Mouse (Mus musculus) stomach, embryonic 16.5 days (tissue): ENCODE results near the gene Fubp3. TPM values are rescaled to one million over a fixed set of nuclear protein-coding genes. Genes with fewer than 3 reads are reported as not detected.

Experiments
- ATAC-seq: fragments of 200-750 bp; cut with Nextera tagmentation; 2 replicates; pipeline ENCODE4 v1.8.0; 2017; ENCODE audit warnings: moderate number of reproducible peaks, moderate TSS enrichment; ENCODE audit not compliant: insufficient read depth, low FRiP score
- H3K27ac ChIP-seq: fragments of 300-500 bp; sonication (generic); 2 replicates; pipeline ENCODE4 v1.5.1; 2014; ENCODE audit warnings: low read length
- H3K27me3 ChIP-seq: fragments of 300-500 bp; sonication (generic); 2 replicates; pipeline ENCODE4 v1.6.1; 2014; ENCODE audit warnings: low read length, control low read depth, mixed read lengths; ENCODE audit not compliant: control insufficient read depth, insufficient read depth
- H3K36me3 ChIP-seq: fragments of 300-500 bp; sonication (generic); 2 replicates; pipeline ENCODE4 v1.6.1; 2014; ENCODE audit warnings: low read length; ENCODE audit not compliant: control insufficient read depth, insufficient read depth
- H3K4me1 ChIP-seq: fragments of 300-500 bp; sonication (generic); 2 replicates; pipeline ENCODE4 v1.6.1; 2014; ENCODE audit warnings: low read length, control low read depth, mixed read lengths; ENCODE audit not compliant: control insufficient read depth, insufficient read depth
- H3K4me2 ChIP-seq: fragments of 300-500 bp; sonication (generic); 2 replicates; pipeline ENCODE4 v1.6.1; 2014; ENCODE audit warnings: low read depth, low read length, mixed read lengths
- H3K4me3 ChIP-seq: fragments of 300-500 bp; sonication (generic); replicated peaks from 2 replicates; pipeline ENCODE4 v1.5.1; 2014; ENCODE audit warnings: mild to moderate bottlenecking, low read length
- H3K9ac ChIP-seq: fragments of 300-500 bp; sonication (generic); 2 replicates; pipeline ENCODE4 v1.6.1; 2014; ENCODE audit warnings: low read length
- H3K9me3 ChIP-seq: fragments of 300-500 bp; sonication (generic); replicated peaks from 2 replicates; pipeline ENCODE4 v1.6.1; 2016; ENCODE audit warnings: low read length, control low read depth; ENCODE audit not compliant: control insufficient read depth
- WGBS: fragments of 180-500 bp; shearing (Covaris S2); extraction: QIAGEN DNeasy Blood & Tissue Kit; methylation state at CpG from one replicate; pipeline ENCODE4 v1.1.7; 2014; 5-methylcytosine and 5-hydroxymethylcytosine counted together
- polyA plus RNA-seq: library from polyadenylated mRNA; unstranded; fragments of >200 nt; fragmentation: Nextera tagmentation; extraction: Ambion mirVana; gene quantifications from 2 replicates; pipeline ENCODE4 v1.2.1, GENCODE M21; 2015

Gene Fubp3
- polyA plus RNA-seq = 68.8 and 73.1 TPM in 2 replicates

DNA sequence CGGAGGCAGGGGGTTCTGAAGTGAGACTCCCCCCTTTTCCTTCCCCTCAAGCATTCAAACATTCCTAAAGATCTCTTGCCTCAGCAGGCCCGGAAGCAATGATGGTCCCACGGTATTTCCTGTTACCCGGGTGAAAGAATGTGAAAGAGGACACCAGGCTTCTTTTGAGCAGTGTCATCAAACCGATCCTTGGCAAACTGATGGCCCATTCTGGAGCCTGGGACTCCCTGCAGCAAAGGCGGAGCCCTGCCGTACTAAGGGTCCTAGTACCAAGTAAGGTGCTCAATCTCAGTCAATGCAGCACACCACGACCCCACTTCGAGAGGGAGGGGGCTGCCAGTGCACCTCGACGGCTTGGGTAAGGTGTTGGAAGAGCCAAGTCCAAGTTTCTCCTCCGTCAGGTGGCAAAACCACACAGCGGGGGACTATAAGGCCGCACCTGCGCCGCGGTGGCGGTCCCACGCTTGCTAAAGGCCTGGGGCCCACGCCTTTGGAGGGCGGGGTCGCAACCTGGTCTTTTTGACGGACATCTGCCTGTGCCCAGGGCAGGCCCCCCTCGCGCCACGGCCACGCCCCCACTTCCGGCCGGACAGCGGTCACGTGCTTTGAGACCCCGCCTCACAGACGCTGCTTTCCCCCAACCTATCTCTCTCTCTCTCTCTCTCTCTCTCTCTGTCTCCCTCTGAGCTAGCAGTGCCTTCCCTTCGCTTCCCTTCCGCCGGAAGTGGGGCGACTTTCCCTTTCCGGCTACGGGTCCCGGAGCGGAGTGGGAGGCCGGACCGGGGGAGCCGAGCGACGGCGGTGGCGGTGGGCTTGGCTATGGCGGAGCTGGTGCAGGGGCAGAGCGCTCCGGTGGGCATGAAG is at the start of gene Fubp3:
Gene Fubp3 (plus strand): TSS at position 601 of the 864 bp plus-strand sequence.
- H3K9me3 ChIP-seq = no peaks in the 10 kb centered on the region
- H3K27ac ChIP-seq = peak within 1 kb of the TSS; percentile 70

GRCm38 (mm10) chr2:31524641-31525040 is 47.8 kb upstream of the Fubp3 start:
- Histone ChIP-seq H3K36me3 (no peaks in the 10 kb centered on the region), H3K9ac (no peak overlapping the region), H3K27ac (no peak overlapping the region), H3K9me3 (no peaks in the 10 kb centered on the region), H3K4me2 (no peak overlapping the region), H3K27me3 (no peaks in the 10 kb centered on the region), H3K4me1 (no peaks in the 10 kb centered on the region), H3K4me3 (no peak overlapping the region)
- ATAC-seq = no peak
- WGBS = 77% methylated on average over 5 of the region's 5 CpGs

More for the DNA sequence above, at the start of gene Fubp3:
- peaks cover 14% of the 10 kb centered on the region for H3K4me1 ChIP-seq
- ATAC-seq = peak; percentile 98
- H3K4me2 ChIP-seq = peak within 1 kb of the TSS; percentile 94
- H3K36me3 ChIP-seq = no peaks in the 10 kb centered on the region
- peak within 1 kb of the TSS; percentile 96 for H3K4me3 ChIP-seq
- WGBS = 1% methylated on average over 51 of the region's 51 CpGs
- H3K27me3 ChIP-seq = no peaks in the 10 kb centered on the region
- H3K9ac ChIP-seq = peak within 1 kb of the TSS; percentile 98

GRCm38 (mm10) chr2:31525778-31526177 is 46.7 kb upstream of the Fubp3 start:
- H3K36me3 ChIP-seq = no peaks in the 10 kb centered on the region
- no peak overlapping the region for H3K4me3 ChIP-seq
- H3K9me3 ChIP-seq = no peaks in the 10 kb centered on the region
- H3K27me3 ChIP-seq = no peaks in the 10 kb centered on the region
- WGBS = 31% methylated on average over 10 of the region's 10 CpGs
- ATAC-seq = no peak
- no peak overlapping the region for H3K4me2 ChIP-seq
- H3K9ac ChIP-seq = no peak overlapping the region
- H3K27ac ChIP-seq = no peak overlapping the region
- no peaks in the 10 kb centered on the region for H3K4me1 ChIP-seq

- no peaks in the 10 kb centered on the region for H3K27me3 ChIP-seq
- WGBS = 50% methylated on average over 5 of the region's 5 CpGs
- H3K9me3 ChIP-seq = no peaks in the 10 kb centered on the region
- H3K4me2 ChIP-seq = no peak overlapping the region
- no peak overlapping the region for H3K9ac ChIP-seq
- H3K4me3 ChIP-seq = no peak overlapping the region
- no peaks in the 10 kb centered on the region for H3K4me1 ChIP-seq
- H3K36me3 ChIP-seq = no peaks in the 10 kb centered on the region
- no peak overlapping the region for H3K27ac ChIP-seq
- ATAC-seq = no peak
Measured at GRCm38 (mm10) chr2:31530201-31530600, 42.2 kb upstream of the Fubp3 start.

DNA sequence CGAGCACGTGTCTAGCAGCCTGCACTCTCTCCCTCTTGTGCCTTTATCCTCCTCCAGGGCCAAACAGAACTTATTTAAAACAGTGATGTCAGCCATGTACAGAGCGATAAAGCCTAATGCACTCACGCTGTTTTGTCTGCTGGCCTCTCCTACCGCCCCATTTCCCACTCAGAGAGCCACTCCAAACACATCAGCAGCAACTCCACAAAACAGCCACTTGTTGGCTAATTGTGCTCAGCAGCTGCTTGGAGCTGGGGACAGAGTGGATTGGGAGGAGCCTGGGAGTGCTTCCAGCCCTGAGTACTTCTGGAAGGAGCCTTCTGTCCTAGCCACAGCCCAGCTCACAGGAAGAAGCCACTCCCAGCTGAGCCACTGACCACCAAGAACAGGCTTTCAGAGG is 35.4 kb upstream of the Fubp3 start:
- 42% methylated on average over 5 of the region's 5 CpGs for WGBS
- ATAC-seq = peak; percentile 77
- no peaks in the 10 kb centered on the region for H3K27me3 ChIP-seq
- no peak overlapping the region for H3K9ac ChIP-seq
- H3K4me2 ChIP-seq = no peak overlapping the region
- 0 out of 2 replicates have a peak overlapping the region, but pooled peaks have one; percentile 3 for H3K27ac ChIP-seq
- H3K4me3 ChIP-seq = no peak overlapping the region
- H3K4me1 ChIP-seq = no peaks in the 10 kb centered on the region
- H3K9me3 ChIP-seq = no peaks in the 10 kb centered on the region
- H3K36me3 ChIP-seq = no peaks in the 10 kb centered on the region

DNA sequence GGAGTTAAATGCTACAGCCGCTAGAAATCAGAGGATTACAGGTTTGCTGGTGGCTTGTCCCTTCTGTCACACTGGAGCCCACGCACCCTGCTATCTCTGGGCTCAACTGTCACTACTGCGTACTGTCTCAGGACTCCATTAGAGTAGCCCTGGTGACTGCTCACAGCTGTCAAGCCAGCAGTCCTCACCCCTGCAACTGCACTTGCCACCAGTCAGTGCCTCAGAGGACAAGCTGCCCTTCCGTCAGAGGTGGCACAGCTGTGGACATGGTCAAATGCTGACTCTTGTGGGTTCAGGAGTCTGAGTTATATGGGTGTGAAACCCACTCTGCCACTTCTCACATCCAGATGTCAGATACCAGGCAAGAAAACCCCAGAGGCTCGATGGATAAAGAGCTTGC is 33.7 kb upstream of the Fubp3 start:
- ATAC-seq = no peak
- Histone ChIP-seq H3K4me1 (no peaks in the 10 kb centered on the region), H3K27me3 (no peaks in the 10 kb centered on the region), H3K36me3 (no peaks in the 10 kb centered on the region), H3K9ac (no peak overlapping the region), H3K9me3 (no peaks in the 10 kb centered on the region), H3K27ac (no peak overlapping the region), H3K4me3 (no peak overlapping the region), H3K4me2 (no peak overlapping the region)
- WGBS = 55% methylated on average over 5 of the region's 5 CpGs

DNA sequence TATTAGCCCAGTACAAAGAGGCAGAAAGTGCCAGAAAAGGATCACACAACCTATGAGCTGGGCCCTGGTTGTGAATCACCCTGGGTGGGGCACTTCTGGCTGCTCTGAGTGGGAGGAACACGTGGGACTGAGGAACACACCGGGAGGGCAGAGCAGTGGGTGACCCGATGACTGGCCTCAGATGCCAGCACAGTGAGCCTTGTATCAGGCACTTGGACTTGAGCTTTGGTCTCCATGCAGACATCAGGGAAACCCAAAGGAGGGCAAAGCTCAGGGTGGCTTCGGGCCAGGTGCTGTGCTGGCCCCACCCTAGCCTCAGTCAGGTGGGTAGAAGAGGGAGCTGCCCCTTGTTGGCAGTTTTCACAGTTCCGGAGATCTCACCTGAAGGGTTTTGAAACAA is 30.9 kb upstream of the Fubp3 start:
- Histone ChIP-seq H3K27me3 (no peaks in the 10 kb centered on the region; the same call in 1 of the 2 replicates), H3K27ac (peak overlapping the region; percentile 74; the same call in 1 of the 2 replicates), H3K9ac (0 out of 2 replicates have a peak overlapping the region, but pooled peaks have one; percentile 26), H3K4me3 (no peak overlapping the region), H3K4me2 (no peak overlapping the region), H3K36me3 (no peaks in the 10 kb centered on the region), H3K4me1 (no peaks in the 10 kb centered on the region), H3K9me3 (no peaks in the 10 kb centered on the region)
- peak; percentile 60; the same call in 1 of the 2 replicates for ATAC-seq
- 79% methylated on average over 5 of the region's 5 CpGs for WGBS

DNA sequence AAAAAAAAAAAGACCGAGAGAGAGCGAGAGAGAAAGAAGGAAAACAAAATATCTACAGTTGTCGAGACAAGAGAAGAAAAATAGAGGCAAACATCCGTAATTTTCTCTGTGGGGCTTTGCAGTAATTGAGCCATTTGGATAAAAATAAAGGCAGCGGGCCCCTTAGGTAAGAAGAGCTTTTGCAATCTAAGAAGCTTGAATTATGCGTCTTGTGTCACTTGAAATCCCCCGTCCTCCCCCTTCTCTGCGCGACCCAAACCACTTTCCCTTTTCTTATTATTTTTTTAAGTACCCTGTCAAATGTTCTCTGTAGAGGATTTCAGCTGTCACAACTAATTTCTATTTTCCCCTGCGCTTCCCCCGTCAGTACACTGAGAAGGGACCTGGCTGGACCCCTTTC is 24.7 kb upstream of the Fubp3 start:
- no peak for ATAC-seq
- Histone ChIP-seq H3K36me3 (no peaks in the 10 kb centered on the region), H3K9me3 (no peaks in the 10 kb centered on the region), H3K4me3 (no peak overlapping the region), H3K4me1 (no peaks in the 10 kb centered on the region), H3K4me2 (no peak overlapping the region), H3K27me3 (no peaks in the 10 kb centered on the region; the same call in 1 of the 2 replicates), H3K27ac (no peak overlapping the region), H3K9ac (no peak overlapping the region)
- WGBS = 50% methylated on average over 11 of the region's 11 CpGs

DNA sequence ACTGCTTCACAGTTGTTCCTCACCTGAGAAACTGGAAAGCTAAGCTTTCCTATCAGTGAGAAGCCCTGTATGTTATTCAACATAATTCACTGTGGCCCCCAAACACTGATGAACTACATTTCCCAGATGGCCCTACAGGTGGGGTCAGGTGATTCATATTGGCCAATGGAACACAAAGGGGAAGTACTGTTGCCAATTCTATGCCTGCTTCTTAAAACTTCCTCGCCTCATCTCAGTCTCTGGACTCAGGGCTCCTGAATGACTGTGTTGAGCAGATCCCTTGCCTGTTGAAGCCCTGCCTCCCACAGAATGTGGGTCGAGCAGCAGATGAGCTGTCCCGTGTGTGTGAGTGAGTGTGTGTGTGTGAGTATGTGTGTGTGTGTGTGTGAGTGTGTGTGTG is 21.9 kb upstream of the Fubp3 start:
- ATAC-seq = no peak
- Histone ChIP-seq H3K9me3 (no peaks in the 10 kb centered on the region), H3K36me3 (no peaks in the 10 kb centered on the region), H3K27ac (no peak overlapping the region), H3K4me1 (no peaks in the 10 kb centered on the region), H3K27me3 (no peaks in the 10 kb centered on the region; the same call in 1 of the 2 replicates), H3K4me3 (no peak overlapping the region), H3K9ac (no peak overlapping the region), H3K4me2 (no peak overlapping the region)
- 63% methylated on average over 3 of the region's 3 CpGs for WGBS
